Mouse (Mus musculus) intestine, embryonic 14.5 days (tissue): ENCODE data around the gene Flnc. TPM values are rescaled to one million over a fixed set of nuclear protein-coding genes. Genes with fewer than 3 reads are reported as not detected.

Source experiments
- ATAC-seq: fragments of 200-750 bp; cut with Nextera tagmentation; replicated peaks from 2 replicates; pipeline ENCODE4 v1.8.0; 2017; ENCODE audit warnings: low read depth, moderate number of reproducible peaks, moderate TSS enrichment, moderate library complexity; ENCODE audit not compliant: low FRiP score, low TSS enrichment
- DNase-seq: peaks from one replicate; pipeline ENCODE4 v3.0.0-alpha.2; 2018; ENCODE audit warnings: low spot score
- H3K27ac ChIP-seq: fragments of 300-500 bp; sonication (generic); 2 replicates; pipeline ENCODE4 v1.5.1; 2014; ENCODE audit warnings: low read depth, mild to moderate bottlenecking, control low read depth
- H3K27me3 ChIP-seq: fragments of 300-500 bp; sonication (generic); replicated peaks from 2 replicates; pipeline ENCODE4 v1.6.1; 2014; ENCODE audit warnings: low read length, control low read depth; ENCODE audit not compliant: control insufficient read depth, insufficient read depth
- H3K36me3 ChIP-seq: fragments of 300-500 bp; sonication (generic); 2 replicates; pipeline ENCODE4 v1.6.1; 2014; ENCODE audit warnings: low read length, control low read depth; ENCODE audit not compliant: control insufficient read depth, insufficient read depth
- H3K4me1 ChIP-seq: fragments of 300-500 bp; sonication (generic); replicated peaks from 2 replicates; pipeline ENCODE4 v1.6.1; 2014; ENCODE audit warnings: low read length, control low read depth, mixed read lengths; ENCODE audit not compliant: control insufficient read depth, insufficient read depth
- H3K4me2 ChIP-seq: fragments of 300-500 bp; sonication (generic); 2 replicates; pipeline ENCODE4 v1.6.1; 2014; ENCODE audit warnings: low read length
- H3K4me3 ChIP-seq: fragments of 300-500 bp; sonication (generic); 2 replicates; pipeline ENCODE4 v1.5.1; 2014; ENCODE audit warnings: low read depth, low read length, control low read depth, mixed read lengths
- H3K9ac ChIP-seq: fragments of 300-500 bp; sonication (generic); 2 replicates; pipeline ENCODE4 v1.6.1; 2014; ENCODE audit warnings: mild to moderate bottlenecking, low read length
- H3K9me3 ChIP-seq: fragments of 300-500 bp; sonication (generic); 2 replicates; pipeline ENCODE4 v1.6.1; 2016; ENCODE audit warnings: low read length, control low read depth; ENCODE audit not compliant: control insufficient read depth
- WGBS: fragments of 180-500 bp; shearing (Covaris S2); extraction: QIAGEN DNeasy Blood & Tissue Kit; methylation state at CpG from one replicate; pipeline ENCODE4 v1.1.7; 2014; 5-methylcytosine and 5-hydroxymethylcytosine counted together
- polyA plus RNA-seq: library from polyadenylated mRNA; unstranded; fragments of >200 nt; fragmentation: Nextera tagmentation; extraction: Ambion mirVana; gene quantifications from 2 replicates; pipeline ENCODE4 v1.2.1, GENCODE M21; 2014

Flnc gene
- polyA plus RNA-seq, 1 experiment from 2014 or later = 14.7 TPM

- ATAC-seq (no peak), DNase-seq (no peak)
- Histone ChIP-seq H3K4me2 (no peak overlapping the region), H3K4me1 (no peaks in the 10 kb centered on the region), H3K4me3 (no peak overlapping the region), H3K27ac (no peak overlapping the region), H3K9ac (no peak overlapping the region), H3K27me3 (no peaks in the 10 kb centered on the region), H3K36me3 (peaks cover 3% of the 10 kb centered on the region; the same call in 1 of the 2 replicates), H3K9me3 (no peaks in the 10 kb centered on the region)
- 95% methylated on average over 13 of the region's 13 CpGs for WGBS
These were observed 49.6 kb downstream of the Flnc start for GRCm38 (mm10) chr6:29482691-29483090.

GRCm38 (mm10) chr6:29484716-29485559 lies 51.9 kb downstream of the Flnc start:
- Histone ChIP-seq H3K9ac (no peak overlapping the region), H3K27ac (no peak overlapping the region), H3K27me3 (no peaks in the 10 kb centered on the region), H3K36me3 (peaks cover 8% of the 10 kb centered on the region), H3K4me3 (peak overlapping the region; percentile 32), H3K4me1 (no peaks in the 10 kb centered on the region), H3K9me3 (no peaks in the 10 kb centered on the region), H3K4me2 (peak overlapping the region; percentile 66)
- DNase-seq (peak; percentile 95), ATAC-seq (peak; percentile 64; the same call in 1 of the 2 replicates)
- WGBS = 10% methylated on average over 26 of the region's 26 CpGs

GRCm38 (mm10) chr6:29485951-29486350 lies 52.9 kb downstream of the Flnc start:
- DNase-seq = no peak
- Histone ChIP-seq H3K4me1 (no peaks in the 10 kb centered on the region), H3K9me3 (no peaks in the 10 kb centered on the region), H3K27ac (no peak overlapping the region), H3K4me2 (no peak overlapping the region), H3K4me3 (no peak overlapping the region), H3K36me3 (peaks cover 18% of the 10 kb centered on the region), H3K9ac (no peak overlapping the region), H3K27me3 (no peaks in the 10 kb centered on the region)
- 35% methylated on average over 2 of the region's 2 CpGs for WGBS
- no peak for ATAC-seq

- Histone ChIP-seq H3K36me3 (peaks cover 42% of the 10 kb centered on the region), H3K9ac (no peak overlapping the region), H3K27me3 (no peaks in the 10 kb centered on the region), H3K27ac (no peak overlapping the region), H3K4me3 (no peak overlapping the region), H3K4me1 (no peaks in the 10 kb centered on the region), H3K4me2 (no peak overlapping the region), H3K9me3 (no peaks in the 10 kb centered on the region)
- no peak for ATAC-seq
- 78% methylated on average over 4 of the region's 4 CpGs for WGBS
- no peak for DNase-seq
These were observed 61.0 kb downstream of the Flnc start for GRCm38 (mm10) chr6:29494101-29494500.

DNA sequence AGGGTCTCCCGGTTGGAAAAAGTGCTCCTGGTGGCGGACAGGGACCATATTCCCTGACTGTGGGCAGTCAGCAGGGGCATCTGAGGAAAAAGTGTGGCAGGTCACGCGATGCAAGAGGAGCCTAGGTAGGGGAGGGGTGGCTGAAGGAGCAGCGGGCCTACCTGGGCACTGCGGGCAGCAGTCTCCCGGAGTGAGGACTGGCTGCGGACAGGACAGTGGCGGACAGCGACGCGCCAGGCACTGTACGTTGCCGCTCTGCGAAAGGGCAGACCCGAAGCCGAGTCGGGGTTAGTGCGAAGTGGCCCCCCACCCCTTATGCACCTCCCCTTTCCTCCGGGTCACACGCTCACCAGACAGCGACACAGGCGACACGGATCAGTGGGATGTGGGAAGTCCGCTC lies 63.2 kb downstream of the Flnc start:
- Histone ChIP-seq H3K4me3 (no peak overlapping the region), H3K4me2 (no peak overlapping the region), H3K9ac (no peak overlapping the region), H3K27me3 (no peaks in the 10 kb centered on the region), H3K36me3 (peaks cover 36% of the 10 kb centered on the region), H3K4me1 (no peaks in the 10 kb centered on the region), H3K27ac (no peak overlapping the region), H3K9me3 (no peaks in the 10 kb centered on the region)
- 33% methylated on average over 24 of the region's 25 CpGs for WGBS
- ATAC-seq (no peak), DNase-seq (no peak)

DNA sequence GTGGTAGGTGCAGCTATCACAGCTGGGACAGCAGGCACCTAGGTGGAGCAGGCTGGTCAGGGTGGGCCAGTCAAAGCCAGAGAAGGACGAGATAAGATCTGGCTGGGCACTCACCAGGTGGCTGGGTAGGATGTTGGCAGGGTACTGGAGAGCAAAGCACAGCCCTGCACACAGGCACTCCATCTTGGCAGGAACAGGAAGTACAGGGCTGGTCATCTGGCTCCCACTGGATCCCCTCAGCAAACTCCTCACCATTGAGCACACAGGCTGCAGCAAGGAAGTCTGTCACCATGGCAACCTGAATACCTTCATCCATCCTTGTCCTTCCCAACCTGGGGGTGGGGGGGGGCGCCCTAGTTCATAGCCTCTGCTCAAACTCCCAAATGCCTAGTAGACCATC lies 64.7 kb downstream of the Flnc start:
- Histone ChIP-seq H3K4me1 (no peaks in the 10 kb centered on the region), H3K27ac (no peak overlapping the region), H3K9me3 (no peaks in the 10 kb centered on the region), H3K27me3 (no peaks in the 10 kb centered on the region), H3K36me3 (peaks cover 39% of the 10 kb centered on the region), H3K4me3 (no peak overlapping the region), H3K4me2 (no peak overlapping the region), H3K9ac (no peak overlapping the region)
- ATAC-seq (no peak), DNase-seq (no peak)
- WGBS = 36% methylated on average over 2 of the region's 2 CpGs

DNA sequence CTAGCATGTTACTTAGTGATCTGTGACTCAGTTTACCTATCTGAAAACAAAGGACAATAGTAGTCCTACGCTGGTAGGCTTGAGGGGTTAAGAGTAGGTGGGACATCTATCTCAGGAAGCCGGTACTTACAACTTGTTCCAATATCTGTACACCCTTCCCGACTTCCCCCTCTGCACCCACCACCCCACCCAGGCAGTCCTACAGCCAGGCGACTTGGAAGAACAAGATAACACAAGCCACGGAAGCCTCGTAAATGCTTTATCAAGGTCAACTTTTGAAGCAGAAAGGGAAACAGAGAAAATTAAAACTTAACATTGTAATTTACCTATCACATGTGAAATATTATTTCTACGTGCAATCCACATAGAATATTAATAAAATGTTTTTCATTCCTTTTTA lies 67.1 kb downstream of the Flnc start:
- no peak for DNase-seq
- ATAC-seq = no peak
- Histone ChIP-seq H3K36me3 (peaks cover 43% of the 10 kb centered on the region), H3K4me3 (no peak overlapping the region), H3K9me3 (no peaks in the 10 kb centered on the region), H3K4me1 (no peaks in the 10 kb centered on the region; the same call in 1 of the 2 replicates), H3K9ac (no peak overlapping the region), H3K27ac (no peak overlapping the region), H3K27me3 (no peaks in the 10 kb centered on the region), H3K4me2 (no peak overlapping the region)
- WGBS = 85% methylated on average over 7 of the region's 7 CpGs

- Histone ChIP-seq H3K4me1 (peaks cover 1% of the 10 kb centered on the region; the same call in 1 of the 2 replicates), H3K4me3 (no peak overlapping the region), H3K4me2 (no peak overlapping the region), H3K36me3 (peaks cover 43% of the 10 kb centered on the region), H3K9me3 (no peaks in the 10 kb centered on the region), H3K27me3 (no peaks in the 10 kb centered on the region), H3K27ac (no peak overlapping the region), H3K9ac (no peak overlapping the region)
- ATAC-seq (no peak), DNase-seq (no peak)
- WGBS = 94% methylated on average over 6 of the region's 6 CpGs
These were observed 67.8 kb downstream of the Flnc start for GRCm38 (mm10) chr6:29500810-29501209.

GRCm38 (mm10) chr6:29501599-29501998 lies 68.5 kb downstream of the Flnc start:
- Histone ChIP-seq H3K4me1 (peaks cover 3% of the 10 kb centered on the region; the same call in 1 of the 2 replicates), H3K4me3 (no peak overlapping the region), H3K4me2 (no peak overlapping the region), H3K36me3 (peaks cover 43% of the 10 kb centered on the region), H3K9me3 (no peaks in the 10 kb centered on the region), H3K27me3 (no peaks in the 10 kb centered on the region), H3K27ac (no peak overlapping the region), H3K9ac (no peak overlapping the region)
- ATAC-seq = no peak
- WGBS = 96% methylated on average over 1 of the region's 1 CpGs
- DNase-seq = no peak
